Mouse (Mus musculus) cerebellum, adult 9-10 months (tissue): ENCODE measurements around the gene Spef2.

Experiments
- DNase-seq: peaks from one replicate; pipeline ENCODE4 v3.0.0; 2022

Gene Spef2

GRCm38 (mm10) chr15:9530076-9530475, 218.6 kb downstream of the Spef2 start, which contains the start of gene Il7r:
Il7r (minus strand) TSS chr15:9530176.
- DNase-seq: no peak

- DNase-seq: no peak
These were observed 219.0 kb downstream of the Spef2 start for GRCm38 (mm10) chr15:9529646-9530045.
